ENCODE assay signal across 8 mouse cellular contexts in the genomic region with DNA sequence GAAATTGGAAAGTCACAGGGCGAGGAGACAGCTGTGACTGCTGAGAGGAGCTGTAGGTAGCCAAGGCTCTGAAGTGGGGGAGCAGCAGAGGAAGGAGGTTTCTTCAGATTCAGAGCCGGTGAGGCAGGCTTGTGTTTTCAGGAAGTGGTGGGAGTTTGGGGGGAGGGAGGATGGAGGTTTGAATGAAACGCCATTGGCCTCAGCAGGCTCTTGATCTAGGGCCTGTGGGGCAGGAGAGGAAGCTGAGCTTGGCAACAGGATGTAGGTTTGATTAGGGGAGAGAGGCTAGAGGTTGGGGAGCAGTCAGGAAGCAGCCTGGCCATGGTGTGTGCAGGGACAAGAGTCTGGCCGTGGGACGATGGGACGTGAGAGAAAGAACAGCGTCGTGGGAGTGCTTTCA. TPM values are rescaled to one million over a fixed set of nuclear protein-coding genes. Genes with fewer than 3 reads are reported as not detected.
DNase-seq lines count a peak whose midpoint lies in the region; ATAC-seq lines count a peak whose summit lies in the region.

No protein-coding gene starts in this region.

- 72% methylated on average over 8 of the region's 8 CpGs for WGBS in neural tube, embryonic 12.5 days
- WGBS in midbrain, embryonic 11.5 days: 88% methylated on average over 8 of the region's 8 CpGs

- H3K36me3 ChIP-seq in neural tube, embryonic 12.5 days: peaks cover 64% of the 10 kb centered on the region
- H3K36me3 ChIP-seq in midbrain, embryonic 11.5 days (ENCODE audit: control insufficient read depth, insufficient read depth, low read length): peaks cover 11% of the 10 kb centered on the region

- no peak overlapping the region for H3K4me3 ChIP-seq in neural tube, embryonic 12.5 days
- H3K4me3 ChIP-seq in midbrain, embryonic 11.5 days (ENCODE audit: low read depth, low read length): no peak overlapping the region

- H3K9me3 ChIP-seq in neural tube, embryonic 12.5 days: no peaks in the 10 kb centered on the region
- H3K9me3 ChIP-seq in midbrain, embryonic 11.5 days (ENCODE audit: control insufficient read depth, low read length): no peaks in the 10 kb centered on the region

- intact Hi-C loops in heart, postnatal 10 days (cut with DNase I): no loop called here

- H3K27ac ChIP-seq in neural tube, embryonic 12.5 days: no peak overlapping the region
- no peak overlapping the region for H3K27ac ChIP-seq in midbrain, embryonic 11.5 days (ENCODE audit: low read depth, low read length)

- H3K9ac ChIP-seq in neural tube, embryonic 12.5 days: no peak overlapping the region
- no peak overlapping the region for H3K9ac ChIP-seq in midbrain, embryonic 11.5 days (ENCODE audit: low read length)

- H3K27me3 ChIP-seq in neural tube, embryonic 12.5 days (replicated peaks): no peaks in the 10 kb centered on the region
- no peaks in the 10 kb centered on the region for H3K27me3 ChIP-seq in midbrain, embryonic 11.5 days (ENCODE audit: control insufficient read depth, insufficient read depth, low read length)

- peak overlapping the region; percentile 76 for H3K4me2 ChIP-seq in neural tube, embryonic 12.5 days (replicated peaks)
- no peak overlapping the region for H3K4me2 ChIP-seq in midbrain, embryonic 11.5 days

- DNase-seq in neural tube, embryonic 10.5 days (ENCODE audit: extremely low spot score, low spot score): no peak
- peak; percentile 47 to 53 for DNase-seq in heart, postnatal 10 days
- DNase-seq in lung, postnatal 36 days: peak; percentile 51
- DNase-seq in thymus, postnatal 25 days: peak; percentile 84
- no peak for DNase-seq in frontal cortex, postnatal 10 days (ENCODE audit: low spot score in 2 of 2)
- no peak for DNase-seq in midbrain, embryonic 11.5 days (ENCODE audit: low spot score, missing footprints)
- no peak for DNase-seq in layer of hippocampus, adult 11-12 months (ENCODE audit: low spot score)

- no peak for ATAC-seq in neural tube, embryonic 12.5 days (ENCODE audit: low FRiP score, low read depth)
- ATAC-seq in midbrain, embryonic 11.5 days (ENCODE audit: low FRiP score): no peak

- peaks cover 40% of the 10 kb centered on the region for H3K4me1 ChIP-seq in neural tube, embryonic 12.5 days
- peaks cover 9% of the 10 kb centered on the region for H3K4me1 ChIP-seq in midbrain, embryonic 11.5 days (ENCODE audit: control insufficient read depth, insufficient read depth, low read length)

RNA-seq across cellular contexts. Expression of a gene that starts 4.1 kb away (rescaled TPM):
- 4.9 and 6.0 TPM in 2 replicates for polyA plus RNA-seq in neural tube, embryonic 12.5 days (2016; fragmentation: Nextera tagmentation; extraction: Ambion mirVana)
- 1 to 10 TPM; 8.0 to 9.6 TPM for total RNA-seq in heart, postnatal 10 days (2021)
- polyA plus RNA-seq in midbrain, embryonic 11.5 days (2014; fragmentation: Nextera tagmentation; extraction: Ambion mirVana): 3.8 and 5.0 TPM in 2 replicates

RNA-seq across cellular contexts. Expression of a gene that starts 36.2 kb away (rescaled TPM):
- polyA plus RNA-seq in neural tube, embryonic 12.5 days (2016; fragmentation: Nextera tagmentation; extraction: Ambion mirVana): 39.6 and 42.0 TPM in 2 replicates
- 10 to 100 TPM in 1 of 2 experiments, 1 to 10 TPM in 1; 7.9 to 10.6 TPM for total RNA-seq in heart, postnatal 10 days (2021)
- polyA plus RNA-seq in midbrain, embryonic 11.5 days (2014; fragmentation: Nextera tagmentation; extraction: Ambion mirVana): 36.1 and 41.2 TPM in 2 replicates

RNA-seq across cellular contexts. Expression of a gene that starts 39.1 kb away (rescaled TPM):
- 26.9 and 27.3 TPM in 2 replicates for polyA plus RNA-seq in neural tube, embryonic 12.5 days (2016; fragmentation: Nextera tagmentation; extraction: Ambion mirVana)
- 10 to 100 TPM; 74.3 to 74.9 TPM for total RNA-seq in heart, postnatal 10 days (2021)
- polyA plus RNA-seq in midbrain, embryonic 11.5 days (2014; fragmentation: Nextera tagmentation; extraction: Ambion mirVana): 23.5 and 24.8 TPM in 2 replicates

RNA-seq across cellular contexts. Expression of a gene that starts 40.0 kb away (rescaled TPM):
- 6.5 and 7.4 TPM in 2 replicates for polyA plus RNA-seq in neural tube, embryonic 12.5 days (2016; fragmentation: Nextera tagmentation; extraction: Ambion mirVana)
- 1 to 10 TPM; 2.1 to 6.4 TPM for total RNA-seq in heart, postnatal 10 days (2021)
- polyA plus RNA-seq in midbrain, embryonic 11.5 days (2014; fragmentation: Nextera tagmentation; extraction: Ambion mirVana): 6.9 and 7.9 TPM in 2 replicates

Comparison
In these comparisons a context has a peak if more than half of its experiments do, and no peak if none do; other contexts are left out.
1. DNase-seq: peak in heart, postnatal 10 days (2 of 2), lung, postnatal 36 days (single experiment) and thymus, postnatal 25 days (single experiment); none in neural tube, embryonic 10.5 days (single experiment), frontal cortex, postnatal 10 days (0 of 2), midbrain, embryonic 11.5 days (single experiment) and layer of hippocampus, adult 11-12 months (single experiment).